Mouse (Mus musculus) liver (tissue): ENCODE data around the gene Ttll1.

ENCODE experiments used
- DNase-seq: peaks from one replicate; pipeline ENCODE4 v3.0.0-alpha.2; 2020; ENCODE audit warnings: mixed read lengths

Gene Ttll1

GRCm38 (mm10) chr15:83523196-83523595 lies 12.5 kb upstream of the Ttll1 start:
- DNase-seq = no peak

GRCm38 (mm10) chr15:83520861-83521382 lies 10.2 kb upstream of the Ttll1 start:
- DNase-seq = no peak

DNA sequence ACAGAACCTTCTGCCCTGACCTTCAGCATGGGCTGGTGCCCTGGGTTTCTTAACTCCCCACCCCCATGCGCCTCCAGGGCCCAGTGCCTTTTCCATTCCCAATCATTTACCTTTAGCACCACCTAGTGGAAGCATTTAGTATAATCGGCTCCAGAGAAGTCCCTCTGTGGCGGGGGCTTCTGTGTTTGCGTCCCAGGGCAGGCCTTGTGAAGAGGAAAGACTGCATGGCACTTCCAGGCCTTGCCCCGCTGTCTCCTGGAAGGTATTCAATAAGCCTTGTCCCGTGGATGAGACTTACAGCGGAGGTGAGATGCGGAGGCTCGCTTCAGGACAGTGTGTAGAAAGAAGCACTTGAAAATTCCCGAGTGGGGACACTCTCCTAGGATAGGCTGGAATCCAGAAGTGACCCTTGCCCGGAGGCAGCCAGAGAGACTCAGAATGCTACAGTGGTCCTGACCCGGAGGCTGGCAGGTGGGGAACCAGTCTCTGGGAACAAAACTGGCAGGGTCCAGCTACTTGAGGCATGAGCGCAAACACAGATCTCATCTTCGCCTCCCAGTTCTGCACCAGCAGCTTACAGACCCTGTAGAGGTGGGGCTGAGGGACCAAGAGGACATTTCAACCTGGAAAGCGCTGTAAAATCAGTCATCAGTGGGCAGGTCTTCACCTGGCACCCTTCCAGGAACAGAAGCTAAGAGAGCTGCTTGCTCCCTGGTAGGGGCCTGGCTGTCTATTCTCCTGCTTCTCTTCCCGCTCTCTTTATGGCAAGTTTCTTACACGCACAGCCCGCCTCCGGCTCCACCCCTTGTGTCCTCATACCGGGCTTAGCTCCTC lies 7.7 kb upstream of the Ttll1 start:
- DNase-seq = peak; percentile 57

- DNase-seq = no peak
Observed at GRCm38 (mm10) chr15:83515018-83515417, 4.3 kb upstream of the Ttll1 start.

GRCm38 (mm10) chr15:83512489-83513281 lies 2.0 kb upstream of the Ttll1 start:
- DNase-seq = no peak

DNA sequence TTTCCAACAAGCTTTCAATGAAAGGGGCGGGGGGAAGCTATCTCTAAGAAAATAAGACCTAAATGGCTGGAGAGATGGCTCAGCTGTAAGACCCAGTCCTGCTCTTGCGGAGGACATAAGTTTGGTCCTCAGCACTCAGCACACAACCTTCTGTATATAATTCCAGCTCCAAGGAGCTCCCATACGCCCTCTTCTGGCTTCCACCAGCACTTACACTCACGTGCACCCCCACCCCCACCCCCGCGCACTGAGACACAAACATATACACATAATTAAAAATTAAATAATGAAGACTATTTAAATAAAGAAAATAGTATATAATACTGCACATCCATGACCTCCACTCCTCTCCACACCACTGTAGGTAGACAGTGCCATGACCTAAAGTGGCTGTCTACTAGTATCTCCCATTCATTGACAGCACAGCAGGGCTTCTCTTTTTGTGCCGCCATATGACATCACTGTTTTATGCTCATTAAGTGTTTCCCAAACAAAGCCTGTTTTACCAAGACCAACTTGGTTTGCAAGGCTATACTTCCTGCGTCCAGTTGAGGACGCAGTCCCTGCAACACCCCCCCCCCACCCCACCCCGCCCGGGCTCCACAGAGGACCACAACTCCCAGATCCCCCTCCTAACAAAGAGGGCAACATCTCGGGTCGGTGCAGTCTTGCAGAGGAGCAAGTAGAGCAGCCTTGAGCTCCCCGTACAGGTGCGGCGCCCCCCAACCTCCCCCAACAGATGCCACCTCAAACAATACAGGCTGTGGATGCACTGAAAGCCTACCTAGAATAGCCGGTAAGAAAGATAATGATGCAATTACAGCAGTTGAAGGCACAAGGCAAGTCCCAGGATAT lies 516 bp downstream of the Ttll1 start:
- no peak for DNase-seq

GRCm38 (mm10) chr15:83501483-83501882 lies 9.2 kb downstream of the Ttll1 start:
- DNase-seq = peak; percentile 51

DNA sequence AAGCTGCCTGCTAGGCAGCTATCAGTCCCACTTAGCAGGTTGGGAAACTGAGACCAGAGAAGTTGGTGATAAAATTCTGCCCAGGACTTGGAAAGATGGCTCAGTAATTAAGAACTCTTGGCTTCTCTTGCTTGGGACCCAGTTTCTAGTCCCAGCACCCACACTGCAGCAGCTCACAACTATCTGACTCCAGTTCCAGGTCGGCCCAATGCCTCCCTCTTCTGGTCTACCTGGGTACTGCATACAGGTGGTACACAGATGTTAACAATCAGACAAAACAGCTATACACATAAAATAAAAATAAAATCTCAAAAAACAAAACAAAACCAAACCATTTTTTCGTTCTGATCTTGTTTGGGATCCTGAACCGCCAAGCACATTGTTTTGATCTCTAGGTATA lies 10.3 kb downstream of the Ttll1 start:
- peak; percentile 72 for DNase-seq

GRCm38 (mm10) chr15:83499211-83499755 lies 11.4 kb downstream of the Ttll1 start:
- no peak for DNase-seq

GRCm38 (mm10) chr15:83497299-83497698 lies 13.4 kb downstream of the Ttll1 start:
- peak; percentile 24 for DNase-seq

DNA sequence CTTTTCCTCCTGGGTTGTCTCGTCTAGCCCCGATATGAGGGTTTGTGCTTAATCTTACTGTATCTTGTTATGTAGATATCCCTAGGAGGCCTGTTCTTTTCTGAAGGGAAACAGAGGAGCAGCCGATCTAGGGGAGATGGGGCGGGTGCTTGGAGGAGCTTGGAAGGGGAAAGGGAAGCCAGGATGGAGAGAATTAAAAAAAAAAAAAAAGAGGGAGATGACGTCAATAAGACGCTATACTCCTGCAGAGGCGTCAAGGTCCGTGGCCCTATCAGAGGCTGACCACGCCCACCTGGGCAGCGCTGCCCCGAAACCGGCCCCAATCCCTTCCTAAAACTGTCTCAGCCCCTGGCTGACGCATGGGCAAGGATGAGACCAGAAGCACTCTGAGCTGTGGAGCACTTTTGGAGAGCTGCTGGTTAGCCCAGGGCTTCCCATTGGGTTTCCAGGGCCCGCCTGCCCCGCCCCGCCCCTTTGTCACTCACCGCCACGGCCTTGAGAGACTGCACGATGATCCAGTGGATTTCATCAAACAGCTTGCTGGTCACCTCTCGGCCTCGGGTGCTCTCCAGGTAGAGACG lies 14.8 kb downstream of the Ttll1 start:
- DNase-seq = peak; percentile 78

- no peak for DNase-seq
Observed at GRCm38 (mm10) chr15:83495195-83495594, 15.5 kb downstream of the Ttll1 start.

GRCm38 (mm10) chr15:83494572-83494920 lies 16.1 kb downstream of the Ttll1 start:
- no peak for DNase-seq

DNA sequence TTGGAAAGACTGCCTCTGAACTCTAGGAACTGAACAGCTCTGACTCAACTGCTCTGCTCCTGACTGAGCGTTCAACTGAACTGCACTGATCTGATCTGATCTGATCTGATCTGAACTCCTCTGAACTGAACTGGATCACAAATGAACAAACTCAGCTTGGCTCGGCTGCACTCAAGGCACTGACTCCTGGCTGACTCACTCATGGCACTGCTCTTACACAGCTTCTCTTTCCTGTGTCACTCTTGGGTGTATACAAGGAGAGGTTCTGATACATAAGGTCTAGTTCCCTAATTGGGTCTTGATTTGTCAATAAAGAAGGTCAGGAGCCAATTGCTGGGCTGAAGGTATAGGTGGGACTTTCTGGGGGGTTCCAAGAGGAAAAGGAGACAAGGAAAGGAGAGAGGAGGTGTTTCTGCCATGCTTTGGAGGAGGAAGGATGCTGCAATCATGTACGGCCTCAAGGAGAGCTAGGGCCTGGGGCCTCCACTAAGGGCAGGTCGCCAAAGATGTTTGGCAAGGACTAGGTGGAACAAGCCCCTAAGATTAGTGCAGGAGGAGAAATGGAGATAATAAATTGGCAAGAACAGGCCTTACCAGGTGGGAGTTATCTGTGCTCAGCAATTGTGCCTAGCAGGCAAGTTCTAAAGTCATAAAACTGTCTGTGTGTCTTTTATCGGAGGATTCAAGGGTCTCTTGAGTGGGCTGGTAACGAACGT lies 16.7 kb downstream of the Ttll1 start:
- no peak for DNase-seq

DNA sequence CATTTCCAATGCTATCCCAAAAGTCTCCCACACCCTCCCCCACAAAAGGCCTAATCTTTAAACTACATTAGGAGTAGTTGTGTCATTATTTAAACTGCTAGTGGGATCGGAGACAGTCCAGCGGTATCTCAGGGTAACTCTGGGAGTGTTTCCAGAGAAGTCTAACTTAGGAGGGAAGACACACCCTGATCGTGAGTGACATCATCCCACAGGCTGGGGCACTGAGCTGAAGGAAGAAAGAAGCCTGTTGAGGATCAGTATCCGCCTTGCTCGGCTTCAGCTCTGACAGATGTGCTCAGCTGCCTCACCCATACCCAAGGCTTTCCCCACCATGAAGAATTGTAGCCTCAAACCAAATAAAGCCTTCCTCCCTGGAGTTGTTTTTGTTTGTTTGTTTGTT lies 18.8 kb downstream of the Ttll1 start:
- no peak for DNase-seq

DNA sequence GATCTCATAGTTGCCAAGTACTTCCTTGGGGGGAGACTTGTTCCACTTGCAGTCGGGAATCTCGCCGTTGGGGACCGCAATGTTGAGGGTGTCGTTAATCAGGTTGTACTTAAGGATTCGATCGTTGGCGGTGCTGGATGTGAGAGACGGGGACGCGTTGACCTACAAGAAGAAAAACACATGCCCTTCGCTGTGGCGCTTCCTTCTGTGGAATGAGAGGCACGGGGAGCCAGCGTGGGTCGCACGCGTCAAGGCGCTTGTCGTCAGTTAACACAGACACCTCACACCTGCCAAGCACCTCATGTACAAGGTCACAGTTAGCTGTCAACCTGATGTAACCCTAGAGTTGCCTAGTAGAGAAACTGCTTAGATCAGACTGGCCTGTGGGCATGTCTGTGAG lies 21.2 kb downstream of the Ttll1 start:
- DNase-seq = no peak

DNA sequence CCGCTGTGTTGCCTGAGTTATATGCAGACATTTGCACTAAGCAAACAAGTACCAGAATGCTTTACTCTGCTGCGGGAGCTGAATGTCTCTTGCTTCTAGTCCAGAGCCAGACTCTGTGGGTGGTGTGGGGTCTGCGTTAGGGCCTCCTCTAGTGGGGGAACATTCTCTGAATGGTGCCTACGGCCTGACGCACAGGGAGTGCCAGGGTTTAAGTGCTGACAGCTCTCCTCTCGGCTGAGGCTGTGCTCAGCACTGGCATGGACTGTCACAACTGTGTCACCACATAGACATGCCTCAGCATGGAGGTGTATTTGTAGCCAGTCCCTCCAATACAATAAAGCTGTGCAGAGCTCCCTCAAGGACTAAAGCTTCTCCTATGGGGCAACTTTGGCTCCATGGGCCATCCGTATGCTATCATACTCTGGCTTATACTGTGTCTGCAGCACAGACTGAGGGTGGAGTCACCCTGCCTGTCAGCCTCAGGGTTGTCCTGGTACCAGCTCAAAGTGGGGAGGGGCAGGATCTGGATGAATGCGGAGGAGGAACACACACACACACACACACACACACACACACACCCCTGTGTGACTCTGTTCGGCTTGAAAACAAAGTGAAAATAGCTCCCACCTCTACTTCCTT lies 23.1 kb downstream of the Ttll1 start:
- no peak for DNase-seq

- no peak for DNase-seq
Observed at GRCm38 (mm10) chr15:83484311-83484710, 26.4 kb downstream of the Ttll1 start.

- DNase-seq = peak; percentile 69
Observed at GRCm38 (mm10) chr15:83483482-83483881, 27.2 kb downstream of the Ttll1 start.

GRCm38 (mm10) chr15:83482645-83483224 lies 28.0 kb downstream of the Ttll1 start:
- no peak for DNase-seq
